Mouse (Mus musculus): ENCODE data around the gene Sct. TPM values are rescaled to one million over a fixed set of nuclear protein-coding genes. Genes with fewer than 3 reads are reported as not detected.
A peak's percentile ranks its signal among the peaks of the same experiment; 100 is the strongest.

The Sct gene
- polyA plus RNA-seq, 1 experiment, result 0.68 TPM

- Histone ChIP-seq H3K4me2 (ENCODE audit: low read depth) (peak overlapping the region; percentile 97), H3ac (ENCODE audit: control insufficient read depth, insufficient read length) (no peak overlapping the region), H3K36me3 (ENCODE audit: control insufficient read depth, insufficient read depth) (peaks cover 37% of the 10 kb centered on the region), H3K79me2 (ENCODE audit: control insufficient read depth, insufficient read depth) (peaks cover 64% of the 10 kb centered on the region), H3K27me3 (ENCODE audit: control insufficient read depth, insufficient read depth, insufficient read length) (no peaks in the 10 kb centered on the region), H3K4me3 (peak overlapping the region; percentile 80)
- no peak for TF ChIP-seq TCF3 (IDR thresholded peaks at IDR 0.05; ENCODE audit: insufficient read length, low read depth)
- no peak for TF ChIP-seq MAX (IDR thresholded peaks at IDR 0.05; ENCODE audit: low read depth)
- TF ChIP-seq MYOG (IDR thresholded peaks at IDR 0.05; ENCODE audit: control insufficient read depth in 1 of 3, insufficient read depth in 1 of 3, insufficient read length in 2 of 3, low read depth in 2 of 3), result peak in 1 of 3 experiments; percentile 71
Observed at GRCm38 (mm10) chr7:141230570-141230969, 48.4 kb downstream of the Sct start.

GRCm38 (mm10) chr7:141229702-141230101 lies 49.2 kb downstream of the Sct start:
- Histone ChIP-seq H3K79me2 (ENCODE audit: control insufficient read depth, insufficient read depth) (peaks cover 58% of the 10 kb centered on the region), H3K4me2 (ENCODE audit: low read depth) (peak overlapping the region; percentile 97), H3K36me3 (ENCODE audit: control insufficient read depth, insufficient read depth) (peaks cover 29% of the 10 kb centered on the region), H3K27me3 (ENCODE audit: control insufficient read depth, insufficient read depth, insufficient read length) (no peaks in the 10 kb centered on the region), H3K4me3 (peak overlapping the region; percentile 80), H3ac (ENCODE audit: control insufficient read depth, insufficient read length) (peak overlapping the region; percentile 75)
- TF ChIP-seq E2F4 (IDR thresholded peaks at IDR 0.05; ENCODE audit: insufficient read depth) (no peak), SRF (IDR thresholded peaks at IDR 0.05; ENCODE audit: control insufficient read depth, insufficient read length, low read depth) (no peak), REST (IDR thresholded peaks at IDR 0.05; ENCODE audit: insufficient read depth, insufficient read length) (no peak), POLR2AphosphoS2 (IDR thresholded peaks at IDR 0.05; ENCODE audit: insufficient read length, low read depth) (no peak)

Other genes starting within 250 kb of the Sct start
- gene B4galnt4, start 218.0 kb downstream of the Sct start, polyA plus RNA-seq (2012; fragmentation: generic; extraction: Trizol), result 0.46 TPM
- gene Pkp3, start 200.9 kb downstream of the Sct start, polyA plus RNA-seq (2012; fragmentation: generic; extraction: Trizol), result 0.25 TPM
- gene Sigirr, start 178.6 kb downstream of the Sct start, polyA plus RNA-seq (2012; fragmentation: generic; extraction: Trizol), result 4.8 TPM
- gene Ano9, start 161.3 kb downstream of the Sct start, polyA plus RNA-seq (2012; fragmentation: generic; extraction: Trizol), result not detected
- gene Ptdss2, start 156.8 kb downstream of the Sct start, polyA plus RNA-seq (2012; fragmentation: generic; extraction: Trizol), result 28.0 TPM
- 276 TPM for gene Rnh1, start 106.3 kb downstream of the Sct start, polyA plus RNA-seq (2012; fragmentation: generic; extraction: Trizol)
- 215 TPM for gene Hras, start 85.1 kb downstream of the Sct start, polyA plus RNA-seq (2012; fragmentation: generic; extraction: Trizol)
- 1.1 TPM for gene Lrrc56, start 85.0 kb downstream of the Sct start, polyA plus RNA-seq (2012; fragmentation: generic; extraction: Trizol)
- gene Lmntd2, start 65.1 kb downstream of the Sct start, polyA plus RNA-seq (2012; fragmentation: generic; extraction: Trizol), result 0.10 TPM
- gene Rassf7, start 63.3 kb downstream of the Sct start, polyA plus RNA-seq (2012; fragmentation: generic; extraction: Trizol), result 54.5 TPM
- 44.5 TPM for gene Phrf1, start 50.3 kb downstream of the Sct start, polyA plus RNA-seq (2012; fragmentation: generic; extraction: Trizol)
- gene Irf7, start 12.7 kb downstream of the Sct start, polyA plus RNA-seq (2012; fragmentation: generic; extraction: Trizol), result 0.97 TPM
- gene Cdhr5, start 2.3 kb downstream of the Sct start, polyA plus RNA-seq (2012; fragmentation: generic; extraction: Trizol), result 0.07 TPM
- not detected for gene Drd4, start 12.9 kb upstream of the Sct start, polyA plus RNA-seq (2012; fragmentation: generic; extraction: Trizol)
- 11.8 TPM for gene Deaf1, start 48.6 kb upstream of the Sct start, polyA plus RNA-seq (2012; fragmentation: generic; extraction: Trizol)
- gene Tmem80, start 48.6 kb upstream of the Sct start, polyA plus RNA-seq (2012; fragmentation: generic; extraction: Trizol), result 12.5 TPM
- gene Eps8l2, start 59.7 kb upstream of the Sct start, polyA plus RNA-seq (2012; fragmentation: generic; extraction: Trizol), result 0.44 TPM
- gene Taldo1, start 113.1 kb upstream of the Sct start, polyA plus RNA-seq (2012; fragmentation: generic; extraction: Trizol), result 259 TPM
- gene Gatd1, start 135.0 kb upstream of the Sct start, polyA plus RNA-seq (2012; fragmentation: generic; extraction: Trizol), result 16.3 TPM
- 0.25 TPM for gene Cend1, start 150.4 kb upstream of the Sct start, polyA plus RNA-seq (2012; fragmentation: generic; extraction: Trizol)
- 8.8 TPM for gene Slc25a22, start 158.8 kb upstream of the Sct start, polyA plus RNA-seq (2012; fragmentation: generic; extraction: Trizol)
- gene Pidd1, start 164.9 kb upstream of the Sct start, polyA plus RNA-seq (2012; fragmentation: generic; extraction: Trizol), result 1.9 TPM
- gene Rplp2, start 168.2 kb upstream of the Sct start, polyA plus RNA-seq (2012; fragmentation: generic; extraction: Trizol), result 5,265 TPM
- 50.5 TPM for gene Pnpla2, start 176.1 kb upstream of the Sct start, polyA plus RNA-seq (2012; fragmentation: generic; extraction: Trizol)
- gene Cracr2b, start 182.0 kb upstream of the Sct start, polyA plus RNA-seq (2012; fragmentation: generic; extraction: Trizol), result 2.4 TPM
- 267 TPM for gene Cd151, start 188.3 kb upstream of the Sct start, polyA plus RNA-seq (2012; fragmentation: generic; extraction: Trizol)
- 95.1 TPM for gene Polr2l, start 196.0 kb upstream of the Sct start, polyA plus RNA-seq (2012; fragmentation: generic; extraction: Trizol)
- 95.5 TPM for gene Tspan4, start 196.1 kb upstream of the Sct start, polyA plus RNA-seq (2012; fragmentation: generic; extraction: Trizol)

Measured in myocyte (in vitro differentiated cells).